In the genomic region with DNA sequence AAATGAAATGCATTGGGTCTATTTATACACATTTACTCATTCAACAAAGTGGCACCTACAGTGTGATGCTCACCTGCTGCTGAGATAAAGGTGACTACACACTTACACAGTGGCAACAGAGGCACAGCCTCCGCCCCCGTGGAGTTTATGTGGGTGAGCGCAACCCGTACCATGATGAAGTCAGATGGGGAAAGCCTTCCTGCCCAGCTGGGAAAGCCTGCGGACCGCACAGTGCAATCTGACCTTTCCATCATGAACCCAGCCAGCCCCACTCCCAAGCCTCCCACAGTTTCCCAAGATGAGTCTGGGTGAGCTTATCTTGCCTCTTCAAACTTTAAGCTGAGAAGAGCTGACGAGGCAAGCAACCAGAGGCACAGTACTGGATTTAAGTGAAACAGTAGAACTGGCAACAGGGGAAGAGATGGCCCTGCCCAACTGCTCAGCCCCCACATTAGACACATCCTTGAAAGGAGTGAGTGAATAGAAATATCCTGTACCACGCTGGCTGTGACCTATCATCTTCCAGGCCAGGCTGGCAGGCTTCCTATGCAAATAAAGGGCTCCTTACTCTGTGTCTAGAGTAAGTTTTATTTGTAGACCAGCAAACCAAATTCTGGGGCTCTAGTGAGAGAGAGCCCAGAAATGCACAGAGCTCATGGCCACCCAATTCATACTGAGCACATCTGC, we compare ENCODE assay signal across 16 mouse cellular contexts. TPM values are rescaled to one million over a fixed set of nuclear protein-coding genes. Genes with fewer than 3 reads are reported as not detected.
A peak's percentile ranks its signal among the peaks of the same experiment; 100 is the strongest.
DNase-seq lines count a peak whose midpoint lies in the region; ATAC-seq and TF ChIP-seq lines count a peak whose summit lies in the region.
"Had no signal": no experiment of that assay in that cellular context is flagged by ENCODE, and none has a peak within 500 bp of the region (broad histone marks: within the 10 kb centered on the region; RNA-seq: fewer than 3 reads in every experiment).

No protein-coding gene starts in this region.

- no peaks in the 10 kb centered on the region for H3K27me3 ChIP-seq in limb, embryonic 12.5 days
- H3K27me3 ChIP-seq in limb, embryonic 10.5 days (ENCODE audit: low read depth, poor library complexity, severe bottlenecking), result no peaks in the 10 kb centered on the region
- H3K27me3 ChIP-seq: hindbrain, embryonic 12.5 days; liver, embryonic 12.5 days had no signal

- no peaks in the 10 kb centered on the region for H3K36me3 ChIP-seq in limb, embryonic 12.5 days
- no peaks in the 10 kb centered on the region for H3K36me3 ChIP-seq in limb, embryonic 10.5 days
- H3K36me3 ChIP-seq: hindbrain, embryonic 12.5 days; liver, embryonic 12.5 days had no signal

- DNase-seq in heart, adult 11 months, result peak; percentile 79
- no peak for DNase-seq in heart, postnatal 25 days (ENCODE audit: low spot score)
- no peak for DNase-seq in limb, embryonic 10.5 days (ENCODE audit: low spot score)
- DNase-seq in lung, postnatal 36 days, result peak; percentile 14
- no peak for DNase-seq in neural tube, embryonic 10.5 days (ENCODE audit: extremely low spot score, low spot score)
- no peak for DNase-seq in left cerebral cortex, adult 18-20 months (ENCODE audit: low spot score in 2 of 2)
- DNase-seq: cerebellum, postnatal 25 days; kidney, postnatal 14 days had no signal

- 81% methylated on average over 8 of the region's 8 CpGs for WGBS in limb, embryonic 12.5 days
- WGBS in limb, embryonic 10.5 days, result 80% methylated on average over 8 of the region's 8 CpGs

- no peak for TF ChIP-seq POLR2A in embryonic fibroblast, embryonic 13.5 days (IDR thresholded peaks at IDR 0.05; ENCODE audit: low read depth, low read length)

- TF ChIP-seq CTCF in embryonic fibroblast, embryonic 13.5 days (IDR thresholded peaks at IDR 0.05; ENCODE audit: borderline replicate concordance, insufficient read depth, low read length), result no peak

- H3K27ac ChIP-seq in limb, embryonic 12.5 days, result 0 out of 2 replicates have a peak overlapping the region, but pooled peaks have one; percentile 29
- H3K27ac ChIP-seq in limb, embryonic 10.5 days, result no peak overlapping the region
- H3K27ac ChIP-seq in embryonic fibroblast, embryonic 13.5 days (ENCODE audit: insufficient read depth, low read length), result peak overlapping the region; percentile 83
- H3K27ac ChIP-seq: hindbrain, embryonic 12.5 days; left cerebral cortex, adult 2 months; liver, embryonic 12.5 days had no signal

- peaks cover 5% of the 10 kb centered on the region for H3K4me1 ChIP-seq in limb, embryonic 12.5 days (replicated peaks)
- peaks cover 12% of the 10 kb centered on the region for H3K4me1 ChIP-seq in limb, embryonic 10.5 days
- H3K4me1 ChIP-seq in embryonic fibroblast, embryonic 13.5 days (ENCODE audit: control insufficient read depth, insufficient read depth, low read length), result peaks cover 12% of the 10 kb centered on the region
- H3K4me1 ChIP-seq: hindbrain, embryonic 12.5 days; liver, embryonic 12.5 days had no signal

- no peak overlapping the region for H3K9ac ChIP-seq in limb, embryonic 12.5 days (replicated peaks)
- H3K9ac ChIP-seq: hindbrain, embryonic 12.5 days; liver, embryonic 12.5 days had no signal

- intact Hi-C loops in heart, postnatal 25 days (cut with DNase I), result no loop called here

- H3K4me2 ChIP-seq in limb, embryonic 12.5 days, result no peak overlapping the region
- H3K4me2 ChIP-seq: hindbrain, embryonic 12.5 days; liver, embryonic 12.5 days had no signal

- ATAC-seq in limb, embryonic 12.5 days (ENCODE audit: insufficient number of reproducible peaks, insufficient read depth, low FRiP score, low TSS enrichment, low read depth), result no peak
- ATAC-seq: liver, embryonic 12.5 days had no signal

- no peaks in the 10 kb centered on the region for H3K9me3 ChIP-seq in limb, embryonic 12.5 days
- H3K9me3 ChIP-seq in limb, embryonic 10.5 days (replicated peaks), result no peaks in the 10 kb centered on the region
- H3K9me3 ChIP-seq: hindbrain, embryonic 12.5 days; liver, embryonic 12.5 days had no signal

- H3K4me3 ChIP-seq in limb, embryonic 12.5 days (replicated peaks), result no peak overlapping the region
- no peak overlapping the region for H3K4me3 ChIP-seq in limb, embryonic 10.5 days
- no peak overlapping the region for H3K4me3 ChIP-seq in embryonic fibroblast, embryonic 13.5 days (ENCODE audit: insufficient read depth, low read length)
- H3K4me3 ChIP-seq: hindbrain, embryonic 12.5 days; left cerebral cortex, adult 2 months; liver, embryonic 12.5 days had no signal

RNA-seq across cellular contexts. Expression of a gene that starts 22.1 kb away (rescaled TPM):
- total RNA-seq in heart, postnatal 25 days (2021), result not detected
- 0.27 TPM in 1 of 2 replicates, not detected in the other for polyA plus RNA-seq in limb, embryonic 12.5 days (2016; fragmentation: Nextera tagmentation; extraction: Ambion mirVana)
- polyA plus RNA-seq in limb, embryonic 10.5 days (2016; fragmentation: Nextera tagmentation; extraction: Ambion mirVana), result 0.14 TPM in 1 of 2 replicates, not detected in the other
- 7.5 and 7.7 TPM in 2 replicates for polyA plus RNA-seq in embryonic fibroblast, embryonic 13.5 days (2011; ENCODE audit: insufficient read length, low read depth, missing spikeins)
- total RNA-seq in left cerebral cortex, adult 18-20 months (2021), result not detected
- total RNA-seq: adrenal gland, adult 18-20 months; left cerebral cortex, adult 2 months; megakaryocyte-erythroid progenitor cell, adult 5-6 weeks had no signal
- polyA plus RNA-seq: testis, adult 2 months had no signal

Comparison
In these comparisons a context has a peak if more than half of its experiments do, and no peak if none do; other contexts are left out.
1. DNase-seq: peak in heart, adult 11 months (single experiment) and lung, postnatal 36 days (single experiment); none in heart, postnatal 25 days (single experiment), limb, embryonic 10.5 days (single experiment), neural tube, embryonic 10.5 days (single experiment) and left cerebral cortex, adult 18-20 months (0 of 2).